11 mouse cellular contexts compared by ENCODE assay signal in genomic region chr6:89659692-89660423, GRCm38 (mm10). TPM values are rescaled to one million over a fixed set of nuclear protein-coding genes. Genes with fewer than 3 reads are reported as not detected.
DNase-seq lines count a peak whose midpoint lies in the region; ATAC-seq and TF ChIP-seq lines count a peak whose summit lies in the region.
"Had no signal": no experiment of that assay in that cellular context is flagged by ENCODE, and none has a peak within 500 bp of the region (broad histone marks: within the 10 kb centered on the region; RNA-seq: fewer than 3 reads in every experiment).

No protein-coding gene starts in this region.

- H3K36me3 ChIP-seq in splenic B cell, adult 2 months (ENCODE audit: control insufficient read depth, insufficient read depth, low read length, poor library complexity, severe bottlenecking) = no peaks in the 10 kb centered on the region
- peaks cover 17% of the 10 kb centered on the region for H3K36me3 ChIP-seq in neural tube, embryonic 15.5 days

- no peaks in the 10 kb centered on the region for H3K9me3 ChIP-seq in neural tube, embryonic 15.5 days (replicated peaks)

- WGBS in neural tube, embryonic 15.5 days = 43% methylated on average over 7 of the region's 7 CpGs

- TF ChIP-seq CTCF in gastrocnemius, adult 2 months (IDR thresholded peaks at IDR 0.05) = peak; percentile 77

- DNase-seq in gastrocnemius, adult 2 months = peak; percentile 42
- DNase-seq in gastrocnemius, postnatal 25 days = no peak
- peak; percentile 29 for DNase-seq in urinary bladder, postnatal 14 days (ENCODE audit: low spot score)
- no peak for DNase-seq in urinary bladder, postnatal 25 days (ENCODE audit: low spot score)
- DNase-seq in heart, adult 9 months (ENCODE audit: low spot score in 2 of 2) = peak; percentile 42 to 59
- peak; percentile 24 for DNase-seq in left cerebral cortex, postnatal 4 days
- peak; percentile 56 for DNase-seq in splenic B cell, adult 2 months (ENCODE audit: low read depth, low spot score)

- ATAC-seq in neural tube, embryonic 15.5 days (ENCODE audit: low FRiP score) = no peak

- no peak overlapping the region for H3K9ac ChIP-seq in neural tube, embryonic 15.5 days (replicated peaks)

- no peak overlapping the region for H3K4me2 ChIP-seq in neural tube, embryonic 15.5 days

- intact Hi-C loops in gastrocnemius, adult 2 months (cut with DNase I) = no loop called here
- intact Hi-C loops in left cerebral cortex, postnatal 4 days (cut with DNase I) = no loop called here

- H3K27ac ChIP-seq in gastrocnemius, adult 2 months = no peak overlapping the region
- no peak overlapping the region for H3K27ac ChIP-seq in neural tube, embryonic 15.5 days (replicated peaks)

- no peaks in the 10 kb centered on the region for H3K27me3 ChIP-seq in splenic B cell, adult 2 months (ENCODE audit: control insufficient read depth, insufficient read depth, low read length, poor library complexity, severe bottlenecking)
- no peaks in the 10 kb centered on the region for H3K27me3 ChIP-seq in neural tube, embryonic 15.5 days (replicated peaks)

- no peaks in the 10 kb centered on the region for H3K4me1 ChIP-seq in neural tube, embryonic 15.5 days

- no peak overlapping the region for H3K4me3 ChIP-seq in gastrocnemius, adult 2 months
- H3K4me3 ChIP-seq in neural tube, embryonic 15.5 days (replicated peaks) = no peak overlapping the region

RNA-seq across cellular contexts. Expression of gene Txnrd3, which starts 16.1 kb away (rescaled TPM):
- 1 to 10 TPM; 3.4 to 4.4 TPM for total RNA-seq in gastrocnemius, adult 2 months (2021)
- total RNA-seq in gastrocnemius, postnatal 25 days (2021) = 1 to 10 TPM; 4.3 to 4.7 TPM
- total RNA-seq in left cerebral cortex, postnatal 4 days (2021) = 10 to 100 TPM; 20.0 to 22.6 TPM
- 11.6 and 12.7 TPM in 2 replicates for polyA plus RNA-seq in neural tube, embryonic 15.5 days (2015; fragmentation: Nextera tagmentation; extraction: Ambion mirVana)

RNA-seq across cellular contexts. Expression of gene Vmn1r40, which starts 47.5 kb away (rescaled TPM):
- not detected for total RNA-seq in gastrocnemius, adult 2 months (2021)
- total RNA-seq in gastrocnemius, postnatal 25 days (2021) = not detected
- not detected for total RNA-seq in left cerebral cortex, postnatal 4 days (2021)
- not detected in 2 replicates for polyA plus RNA-seq in neural tube, embryonic 15.5 days (2015; fragmentation: Nextera tagmentation; extraction: Ambion mirVana)
- total RNA-seq: adrenal gland, adult 18-20 months; neutrophil, adult 5-6 weeks had no signal
- polyA plus RNA-seq: intestine, embryonic 14.5 days had no signal

Comparison
In these comparisons a context has a peak if more than half of its experiments do, and no peak if none do; other contexts are left out.
1. DNase-seq: peak in gastrocnemius, adult 2 months (single experiment), urinary bladder, postnatal 14 days (single experiment), heart, adult 9 months (2 of 2), left cerebral cortex, postnatal 4 days (single experiment) and splenic B cell, adult 2 months (single experiment); none in gastrocnemius, postnatal 25 days (single experiment) and urinary bladder, postnatal 25 days (single experiment).